Mouse (Mus musculus) gastrocnemius, adult 2 months (tissue): ENCODE measurements around the gene Gm15517. TPM values are rescaled to one million over a fixed set of nuclear protein-coding genes. Genes with fewer than 3 reads are reported as not detected.
"Not testable (repeated sequence)": the region's sequence is repeated elsewhere in the genome, so short reads cannot be mapped to it uniquely, and the experiment has no call there.

Source experiments
- DNase-seq: peaks from one replicate; pipeline ENCODE4 v3.0.0; 2022
- H3K27ac ChIP-seq: fragments of 200-600 bp; 2 replicates; pipeline ENCODE4 v1.8.1; 2022; ENCODE audit warnings: mild to moderate bottlenecking
- H3K4me3 ChIP-seq: fragments of 200-600 bp; 2 replicates; pipeline ENCODE4 v1.8.1; 2022; ENCODE audit warnings: mild to moderate bottlenecking, moderate library complexity
- CTCF ChIP-seq: fragments of 200-600 bp; IDR thresholded peaks from 2 replicates; pipeline ENCODE4 v1.8.1; 2022; ENCODE audit warnings: antibody characterized with exemption, mild to moderate bottlenecking, moderate library complexity
- intact Hi-C: fragments of 180-260 bp; cut with DNase I; formaldehyde crosslinking; loops from one replicate; pipeline ENCODE4 v1.15.1; 2025
- total RNA-seq, 2 experiments: library from RNA; stranded (reverse); gene quantifications; 2 replicates each; pipeline ENCODE4 v1.2.3; 2021

The Gm15517 gene
- total RNA-seq, 2 experiments from 2014 or later = not detected

DNA sequence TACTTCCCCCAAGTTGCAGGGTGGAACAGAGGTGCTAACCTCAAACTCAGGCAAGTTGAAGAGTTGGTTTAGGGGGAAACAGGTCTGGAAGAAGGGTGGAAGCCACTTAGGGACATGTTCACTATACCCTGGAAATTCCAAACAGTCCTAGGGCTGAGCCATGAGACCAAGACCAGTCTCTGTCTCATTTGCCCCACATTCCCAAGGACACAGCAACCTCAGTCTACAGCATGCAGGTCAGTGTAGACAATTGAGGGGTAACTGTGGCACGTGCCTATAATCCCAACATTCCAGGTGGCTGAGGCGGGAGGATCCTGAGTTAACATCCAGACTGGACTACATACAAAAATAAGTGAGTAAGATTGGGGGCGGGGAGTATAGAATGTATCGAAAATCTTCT is 12.0 kb upstream of the Gm15517 start:
- H3K4me3 ChIP-seq = no peak overlapping the region
- intact Hi-C loops = no loop called here
- DNase-seq = no peak
- no peak for TF ChIP-seq CTCF
- no peak overlapping the region for H3K27ac ChIP-seq

DNA sequence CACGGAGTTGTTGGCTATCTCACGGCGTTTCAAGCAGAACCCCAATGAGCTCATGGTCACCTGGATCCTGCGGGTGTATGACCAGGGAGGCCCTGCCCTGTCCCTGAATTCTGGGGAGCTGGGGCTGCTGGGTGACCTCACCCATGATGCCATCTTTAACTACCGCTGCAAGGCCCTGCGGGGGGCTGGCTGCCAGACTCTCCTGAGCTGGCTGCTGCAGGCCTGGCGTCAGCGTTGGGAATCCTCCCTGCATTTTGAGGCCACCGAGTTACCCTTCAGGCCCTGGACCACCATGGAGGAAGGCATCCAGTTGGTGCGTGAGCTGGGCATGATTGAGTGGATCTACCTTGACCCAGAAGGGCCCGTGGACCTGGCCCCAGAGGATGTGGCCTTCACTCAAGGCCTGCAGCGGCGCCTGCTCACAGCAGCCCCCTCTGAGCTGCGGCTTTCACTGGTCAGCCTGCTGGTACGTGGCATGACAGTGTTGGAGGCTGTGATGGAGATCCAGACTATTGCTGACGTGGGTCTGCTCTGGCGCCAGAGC is 10.4 kb upstream of the Gm15517 start:
- DNase-seq, H3K4me3 ChIP-seq, H3K27ac ChIP-seq, intact Hi-C loops: not testable (repeated sequence)

DNA sequence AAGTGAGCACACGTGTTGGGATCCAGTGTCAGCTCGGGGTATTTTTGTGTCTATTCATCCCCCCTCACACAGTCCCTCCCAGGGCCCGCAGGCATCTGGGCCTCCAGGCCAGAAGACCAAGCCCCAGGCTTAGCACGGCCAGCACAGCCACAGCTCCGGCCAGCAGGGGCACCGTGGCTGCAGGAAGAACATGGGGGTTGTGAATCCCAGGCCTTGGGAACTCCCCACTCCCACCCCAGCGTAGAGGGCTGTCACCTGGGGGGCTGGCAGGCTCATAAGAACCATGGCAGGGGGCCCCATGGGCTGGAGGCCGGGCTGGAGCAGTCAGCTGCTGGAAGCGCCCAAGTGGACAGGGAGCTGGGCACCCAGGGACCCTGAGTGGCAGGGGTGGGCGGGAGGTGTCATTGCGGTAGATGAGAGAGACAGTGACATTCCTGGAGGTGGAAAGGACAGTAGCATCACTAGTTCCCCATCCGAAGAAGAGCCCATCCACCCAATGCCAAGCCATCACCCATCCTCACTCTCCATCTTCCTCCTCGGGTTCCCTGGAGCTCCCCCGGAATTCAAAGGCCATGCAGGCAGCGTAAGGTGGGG is 8.1 kb upstream of the Gm15517 start:
- no peak for TF ChIP-seq CTCF
- no peak for DNase-seq

DNA sequence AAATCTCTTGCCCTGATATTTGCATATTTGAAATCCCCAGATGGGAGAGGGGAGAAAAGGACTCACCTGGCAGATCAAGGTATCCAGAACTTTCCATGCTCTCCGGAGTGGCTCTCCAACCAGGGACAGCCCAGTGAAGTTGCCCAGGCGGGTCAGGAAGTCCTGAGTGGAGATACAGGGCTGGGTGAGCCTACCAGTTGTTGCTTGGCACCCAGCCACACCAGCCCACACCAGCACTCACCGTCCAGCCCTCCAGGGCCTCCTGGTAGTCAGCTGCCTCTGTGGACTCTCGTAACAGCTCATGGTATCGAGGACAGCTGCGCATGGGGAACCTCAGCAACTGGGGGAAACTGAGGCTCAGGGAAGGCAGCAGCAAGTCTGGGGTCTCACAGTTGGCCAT is 6.3 kb upstream of the Gm15517 start:
- no peak for TF ChIP-seq CTCF
- intact Hi-C loops = no loop called here

More for the DNA sequence above, 8.1 kb upstream of the Gm15517 start:
- Histone ChIP-seq H3K4me3 (no peak overlapping the region), H3K27ac (no peak overlapping the region)
- intact Hi-C loops = no loop called here

DNA sequence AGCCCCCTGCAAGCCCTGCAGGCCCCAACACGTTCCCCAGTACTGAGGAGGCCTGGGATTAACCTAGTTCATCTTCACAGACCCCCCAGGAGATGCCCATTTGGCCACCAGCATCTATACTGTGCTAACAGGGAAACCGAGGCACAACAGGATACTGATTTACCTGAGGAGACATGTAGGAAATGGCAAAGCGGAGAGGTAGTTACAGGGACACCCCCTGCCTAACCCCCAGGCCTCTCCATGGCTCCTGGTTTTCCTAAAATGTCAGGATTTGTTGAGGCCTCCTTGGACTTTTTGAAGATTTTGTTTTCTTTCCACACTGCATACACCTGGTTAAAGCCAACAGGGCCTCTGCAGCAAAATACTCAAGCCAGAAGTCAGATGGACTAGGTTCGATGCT is 4.0 kb upstream of the Gm15517 start, which contains the start of gene Acp4:
Gene Acp4, minus strand, starts transcription at position 101 of the 400 bp plus-strand sequence.
- Histone ChIP-seq H3K4me3 (no peak within 1 kb of the TSS), H3K27ac (no peak within 1 kb of the TSS)
- intact Hi-C loops = no loop called here
- DNase-seq = no peak
- no peak for TF ChIP-seq CTCF

More for the DNA sequence above, 6.3 kb upstream of the Gm15517 start:
- DNase-seq = no peak
- Histone ChIP-seq H3K27ac (no peak overlapping the region), H3K4me3 (no peak overlapping the region)

DNA sequence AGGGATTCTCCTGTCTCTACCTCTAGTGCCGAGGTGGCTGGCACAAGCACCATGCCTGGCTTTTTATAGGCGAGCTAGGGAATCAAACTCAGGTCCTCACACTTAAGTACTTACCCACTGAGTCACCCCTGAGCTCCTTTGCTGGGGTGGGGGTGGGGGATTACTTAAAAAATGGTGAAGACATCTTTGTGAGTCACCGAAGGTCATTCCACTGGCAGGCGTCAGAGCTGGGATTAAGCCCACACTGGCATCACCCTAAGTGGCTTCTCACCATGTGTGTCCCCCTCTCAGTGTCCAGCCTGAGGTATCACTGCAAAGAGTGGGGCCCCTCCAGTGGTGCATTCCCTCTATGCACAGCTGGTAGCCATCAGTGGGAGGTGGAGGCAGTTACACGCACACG is 837 bp upstream of the Gm15517 start:
- Histone ChIP-seq H3K27ac (no peak overlapping the region), H3K4me3 (no peak overlapping the region)
- no peak for DNase-seq
- no peak for TF ChIP-seq CTCF
- intact Hi-C loops = loop anchor here (5.0 kb wide), 3 partner anchors 47 to 302 kb away; partner anchors contain the start of gene Clec11a

DNA sequence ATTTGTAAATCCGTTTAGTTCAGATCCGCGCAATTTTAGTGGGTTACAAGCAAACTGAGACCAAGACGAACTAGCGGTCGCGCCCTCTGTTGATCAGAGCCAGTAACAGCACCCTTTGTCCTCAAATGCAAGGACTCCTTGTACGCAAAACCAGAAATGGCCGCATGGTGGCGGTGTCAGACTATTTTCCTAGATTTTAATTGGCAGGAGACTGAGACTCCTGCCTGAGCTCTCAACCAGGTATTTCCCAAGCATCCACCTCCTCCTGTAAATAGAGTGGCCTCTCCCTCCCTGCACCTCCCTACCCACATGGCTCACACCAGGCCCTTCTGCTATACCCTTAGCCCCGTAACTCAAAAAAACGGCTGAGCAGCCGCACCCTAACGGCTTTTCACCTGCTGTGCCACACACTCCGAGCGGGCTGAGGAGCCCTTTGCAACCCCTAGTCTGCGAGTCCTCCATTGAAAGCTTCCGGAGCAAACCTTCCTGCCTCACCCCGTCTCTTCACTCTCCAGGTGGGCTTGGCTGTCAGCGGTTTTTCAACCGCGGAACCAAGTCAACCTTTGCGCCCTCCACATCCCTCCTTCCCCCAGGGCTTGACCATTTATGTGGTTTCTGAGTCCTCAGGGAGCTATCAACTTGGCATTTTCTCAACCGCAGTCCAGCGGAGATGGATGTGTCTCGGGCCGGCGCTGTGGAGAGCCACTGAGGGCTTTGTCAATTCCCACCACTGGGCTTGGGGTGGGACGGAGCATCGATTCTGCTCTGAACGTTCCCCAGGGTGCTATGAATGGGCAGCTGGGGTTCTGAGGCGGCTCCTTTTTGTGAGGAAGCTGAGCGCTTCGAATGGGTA is 1.8 kb downstream of the Gm15517 start:
- Histone ChIP-seq H3K27ac (no peak overlapping the region), H3K4me3 (no peak overlapping the region)
- intact Hi-C loops = loop anchor here (1.0 to 5.0 kb wide), 5 partner anchors 16 to 299 kb away; partner anchors contain the start of genes 1700028J19Rik, 2410002F23Rik and Clec11a
- TF ChIP-seq CTCF = no peak; the same call in 1 of the 2 replicates
- DNase-seq = peak; percentile 92

DNA sequence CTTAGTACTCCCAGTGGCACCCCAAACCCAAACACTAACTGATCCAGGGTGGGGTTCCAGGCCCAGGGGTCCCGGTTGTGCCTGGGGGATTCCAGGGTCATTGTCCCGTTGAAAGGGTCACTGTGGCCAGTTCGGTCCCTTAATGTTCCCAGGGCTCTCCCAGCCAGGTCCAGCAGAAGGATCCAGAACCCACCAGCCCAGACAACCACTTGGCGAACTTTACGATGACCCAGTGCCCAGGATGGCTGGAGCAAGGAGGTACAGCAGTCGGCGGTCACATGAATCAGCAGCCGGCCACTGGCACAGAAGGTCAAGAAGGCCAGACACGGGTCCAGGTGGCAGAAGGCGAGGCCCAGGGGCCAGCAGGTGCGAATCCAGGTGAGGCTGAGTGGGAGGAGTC is 6.9 kb downstream of the Gm15517 start:
- intact Hi-C loops = no loop called here
- TF ChIP-seq CTCF = no peak
- no peak overlapping the region for H3K27ac ChIP-seq
- no peak for DNase-seq
- H3K4me3 ChIP-seq = no peak overlapping the region

DNA sequence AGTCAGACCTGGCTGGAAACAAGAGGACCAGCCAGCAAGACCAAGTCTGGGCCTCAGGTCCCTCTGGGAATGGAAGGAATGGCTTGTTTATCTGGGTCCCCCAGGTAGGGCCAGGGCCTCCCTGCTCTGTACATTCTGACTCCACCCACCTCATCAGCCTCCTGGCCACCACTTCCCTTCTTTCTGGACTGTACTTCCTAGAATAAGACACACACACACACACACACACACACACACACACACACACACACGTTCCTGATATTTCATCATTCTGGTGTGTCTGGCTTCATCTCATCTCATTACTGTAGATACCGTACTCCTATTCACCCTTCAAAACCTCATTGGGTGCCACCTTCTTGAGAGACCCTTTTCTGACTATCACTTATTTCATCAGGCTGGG is 8.2 kb downstream of the Gm15517 start:
- Histone ChIP-seq H3K4me3 (no peak overlapping the region), H3K27ac (no peak overlapping the region)
- no peak for TF ChIP-seq CTCF
- no peak for DNase-seq
- intact Hi-C loops = no loop called here

DNA sequence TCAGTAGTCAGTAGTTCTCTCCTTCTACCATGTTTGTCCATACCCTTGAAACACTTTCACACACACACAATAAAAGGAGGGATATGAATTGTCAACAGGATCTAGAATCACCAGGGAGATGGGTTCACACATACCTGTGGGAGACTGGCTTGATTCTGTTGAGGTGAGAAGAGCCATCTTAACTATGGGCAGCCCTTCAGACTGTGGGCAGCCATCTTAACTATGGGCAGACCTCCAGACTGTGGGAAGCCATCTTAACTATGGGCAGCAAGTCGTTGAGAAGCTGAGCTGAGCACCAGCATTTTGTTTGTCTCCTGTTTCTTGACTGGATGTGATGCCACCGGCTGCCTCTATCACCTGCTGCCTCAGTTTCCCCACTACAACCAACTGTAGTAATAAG is 10.1 kb downstream of the Gm15517 start:
- DNase-seq = no peak
- H3K4me3 ChIP-seq = no peak overlapping the region
- intact Hi-C loops = no loop called here

DNA sequence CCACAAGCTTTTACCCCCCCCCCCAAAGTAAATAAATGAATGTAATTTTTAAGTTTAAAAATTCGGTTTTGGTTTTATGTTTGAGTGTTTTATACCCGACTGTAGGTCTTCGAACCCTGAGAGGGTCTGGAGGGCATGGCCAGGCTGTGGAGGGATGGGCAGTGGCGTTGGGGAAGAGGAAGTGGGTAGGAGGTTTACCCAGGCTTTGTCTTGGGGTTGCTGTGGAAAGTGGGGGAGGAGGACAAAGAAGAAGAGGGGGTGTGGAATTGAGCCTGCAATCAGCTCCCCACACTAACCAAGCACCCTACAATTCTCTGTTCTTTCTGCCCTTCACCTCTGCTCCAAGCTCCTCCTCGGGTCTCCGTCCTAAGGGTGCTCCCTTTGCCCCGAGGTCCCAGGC is 11.3 kb downstream of the Gm15517 start:
- H3K27ac ChIP-seq = no peak overlapping the region
- TF ChIP-seq CTCF = no peak
- H3K4me3 ChIP-seq = no peak overlapping the region
- DNase-seq = no peak
- intact Hi-C loops = no loop called here

More for the DNA sequence above, 10.1 kb downstream of the Gm15517 start:
- H3K27ac ChIP-seq = no peak overlapping the region
- no peak for TF ChIP-seq CTCF

DNA sequence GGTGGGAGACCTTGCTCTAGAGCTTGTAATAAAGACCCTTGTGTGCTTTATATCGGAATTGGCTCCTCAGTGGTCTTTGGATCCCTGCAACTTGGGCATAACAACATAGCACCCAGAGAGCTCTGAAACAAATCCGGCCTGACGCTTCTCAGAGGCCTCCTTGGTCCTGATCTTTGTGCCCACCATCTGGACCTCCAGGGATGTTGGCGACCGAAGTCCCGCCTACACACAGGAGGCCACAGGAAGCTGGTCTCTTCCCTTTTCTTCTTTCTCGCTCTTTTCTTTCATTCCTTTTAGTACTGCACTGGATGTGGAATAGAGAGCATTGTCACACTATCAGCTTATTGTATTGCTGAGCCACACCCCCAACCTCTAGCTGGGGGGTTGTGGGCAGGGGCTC is 12.2 kb downstream of the Gm15517 start:
- no peak for TF ChIP-seq CTCF
- intact Hi-C loops = no loop called here
- Histone ChIP-seq H3K4me3 (no peak overlapping the region), H3K27ac (no peak overlapping the region)
- DNase-seq = no peak

DNA sequence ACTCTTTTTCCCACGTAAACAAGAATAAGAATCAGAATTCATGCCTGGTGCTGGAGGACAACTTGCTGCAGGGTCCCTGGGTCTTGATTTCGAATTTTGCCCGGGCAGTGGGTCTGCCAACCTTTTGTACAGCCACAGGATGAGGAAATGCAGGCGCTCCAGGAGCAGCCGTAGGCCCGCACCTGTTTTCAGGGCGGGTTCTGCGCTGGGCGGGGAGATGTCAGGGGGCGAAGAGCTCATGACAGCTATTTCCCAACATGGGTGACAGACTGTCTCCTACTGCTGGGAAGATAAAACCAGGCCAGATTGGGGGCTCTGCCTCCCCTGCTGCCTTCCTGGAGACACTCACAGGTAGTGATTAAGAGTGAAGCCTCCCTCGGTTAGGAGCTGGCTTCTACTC is 12.8 kb downstream of the Gm15517 start:
- DNase-seq = no peak
- no peak overlapping the region for H3K27ac ChIP-seq
- intact Hi-C loops = no loop called here

More for the DNA sequence above, 12.8 kb downstream of the Gm15517 start:
- TF ChIP-seq CTCF = no peak
- H3K4me3 ChIP-seq = no peak overlapping the region
